Mouse (Mus musculus): ENCODE data around the gene Plcl1. TPM values are rescaled to one million over a fixed set of nuclear protein-coding genes. Genes with fewer than 3 reads are reported as not detected.

The Plcl1 gene
- total and polyA plus RNA-seq, 3 experiments, result not detected

DNA sequence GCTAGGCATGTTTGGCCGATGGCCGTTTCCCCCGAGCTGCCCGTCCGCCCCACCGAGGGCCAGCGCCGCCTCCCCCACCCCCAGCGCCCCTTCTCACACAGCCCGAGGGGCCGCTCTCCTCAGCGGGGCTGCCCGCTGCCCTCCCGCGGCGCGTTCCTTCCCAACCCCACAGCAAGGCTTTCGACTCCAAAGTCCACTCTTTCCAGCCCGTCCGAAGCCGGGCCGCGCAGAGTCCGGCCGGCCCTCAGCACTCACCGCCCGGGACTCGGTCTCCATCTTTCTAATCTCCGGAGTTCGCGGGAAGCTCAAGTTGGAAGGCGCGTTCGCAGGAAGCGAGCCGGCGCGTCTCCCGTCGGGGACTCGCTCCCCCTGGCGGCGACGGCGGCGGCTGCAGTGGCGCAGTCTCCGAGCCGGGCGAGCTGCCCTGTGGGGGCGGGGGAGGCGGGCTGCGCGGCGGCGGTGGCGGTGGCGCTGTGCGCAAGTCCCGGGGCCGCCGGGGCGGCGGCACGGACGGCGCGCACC, 42.6 kb upstream of the Plcl1 start, which contains the start of gene Boll:
Gene Boll (minus strand): TSS at position 426 of the 522 bp plus-strand sequence.
- Histone ChIP-seq H3K9ac (ENCODE audit: control insufficient read depth, low read depth, low read length, poor library complexity, severe bottlenecking) (no peak within 1 kb of the TSS), H3K4me1 (ENCODE audit: control insufficient read depth in 1 of 2, insufficient read depth in 2 of 2, low read length in 2 of 2) (no peaks in the 10 kb centered on the region), H3K27me3 (ENCODE audit: control insufficient read depth in 1 of 2, insufficient read depth in 2 of 2, low read length in 2 of 2) (no peaks in the 10 kb centered on the region; a peak in 2 of 4 replicates), H3K4me3 (ENCODE audit: control insufficient read depth in 1 of 2, insufficient read depth in 1 of 2, low read depth in 2 of 2, low read length in 2 of 2) (no peak within 1 kb of the TSS), H3K27ac (ENCODE audit: control insufficient read depth, low read depth, low read length) (no peak within 1 kb of the TSS), H3K9me3 (replicated peaks; ENCODE audit: insufficient read depth, low read length) (no peaks in the 10 kb centered on the region), H3K36me3 (ENCODE audit: control insufficient read depth in 1 of 2, insufficient read depth in 2 of 2, low read length in 2 of 2) (no peaks in the 10 kb centered on the region), H3K79me2 (ENCODE audit: control insufficient read depth, insufficient read depth, low read length, poor library complexity) (no peaks in the 10 kb centered on the region)
- TF ChIP-seq USF1 (IDR thresholded peaks at IDR 0.05; ENCODE audit: low read depth, low read length), result no peak
- no peak for TF ChIP-seq NRF1 (IDR thresholded peaks at IDR 0.05; ENCODE audit: insufficient read depth, low read depth, low read length, poor library complexity, severe bottlenecking)
- TF ChIP-seq E2F4 (IDR thresholded peaks at IDR 0.05; ENCODE audit: borderline replicate concordance, low read depth, low read length), result no peak
- TF ChIP-seq USF2 (IDR thresholded peaks at IDR 0.05; ENCODE audit: borderline replicate concordance in 1 of 2, insufficient read depth in 1 of 2, low read depth in 1 of 2, low read length in 2 of 2), result no peak
- TF ChIP-seq RAD21 (IDR thresholded peaks at IDR 0.05; ENCODE audit: low read depth, low read length), result no peak
- no peak for TF ChIP-seq MAFK (IDR thresholded peaks at IDR 0.05; ENCODE audit: borderline replicate concordance, low read depth, low read length)
- no peak for TF ChIP-seq GATA1 (IDR thresholded peaks at IDR 0.05; ENCODE audit: low read depth, low read length)
- TF ChIP-seq ZKSCAN1 (IDR thresholded peaks at IDR 0.05; ENCODE audit: low read depth, low read length), result no peak
- TF ChIP-seq SMC3 (IDR thresholded peaks at IDR 0.05; ENCODE audit: low read depth, low read length), result no peak
- TF ChIP-seq MAZ (IDR thresholded peaks at IDR 0.05; ENCODE audit: low read depth, low read length), result no peak
- no peak for TF ChIP-seq MYC (IDR thresholded peaks at IDR 0.05; ENCODE audit: low read depth, low read length)
- no peak for TF ChIP-seq MAX (IDR thresholded peaks at IDR 0.05; ENCODE audit: low read length)
- TF ChIP-seq CTCF (IDR thresholded peaks at IDR 0.05 in 2 of 3, conservative IDR thresholded peaks at IDR 0.05 in 1 of 3; ENCODE audit: control insufficient read depth in 1 of 3, insufficient read depth in 1 of 3, low read depth in 2 of 3, low read length in 3 of 3, poor library complexity in 1 of 3, severe bottlenecking in 1 of 3), result no peak
- TF ChIP-seq GABPA (IDR thresholded peaks at IDR 0.05; ENCODE audit: low read depth, low read length), result no peak
- no peak for TF ChIP-seq TCF12 (IDR thresholded peaks at IDR 0.05; ENCODE audit: low read depth, low read length)
- TF ChIP-seq POLR2AphosphoS5 (IDR thresholded peaks at IDR 0.05; ENCODE audit: borderline replicate concordance, low read depth, low read length), result no peak
- DNase-seq (ENCODE audit: low read depth, low spot score), result no peak

DNA sequence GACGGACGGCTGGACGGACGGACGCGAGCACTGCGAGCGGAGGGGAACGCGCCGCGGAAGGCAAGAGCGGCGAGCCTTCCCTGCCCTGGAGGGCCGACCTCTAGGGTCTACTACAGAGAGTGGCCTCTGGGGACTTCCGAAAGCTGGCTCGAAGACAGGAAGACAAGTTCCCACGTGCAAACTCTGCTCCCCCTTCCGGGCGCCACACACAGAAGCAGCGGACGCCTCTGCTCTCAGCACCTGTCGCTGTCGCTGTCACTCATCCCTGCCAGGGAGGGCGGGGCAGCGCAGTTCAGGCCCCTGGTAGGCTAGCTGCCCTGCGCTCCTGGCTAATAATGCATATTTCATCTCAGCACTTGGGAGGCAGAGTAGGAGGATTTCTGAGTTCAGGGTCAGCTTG, 42.1 kb upstream of the Plcl1 start:
- no peak for TF ChIP-seq RCOR1 (IDR thresholded peaks at IDR 0.05; ENCODE audit: low read depth, low read length)
- no peak overlapping the region for H3K4me3 ChIP-seq (ENCODE audit: control insufficient read depth in 1 of 2, insufficient read depth in 1 of 2, low read depth in 2 of 2, low read length in 2 of 2)
- no peak for DNase-seq (ENCODE audit: low read depth, low spot score)
- H3K27ac ChIP-seq (ENCODE audit: control insufficient read depth, low read depth, low read length), result no peak overlapping the region
- no peaks in the 10 kb centered on the region for H3K36me3 ChIP-seq (ENCODE audit: control insufficient read depth in 1 of 2, insufficient read depth in 2 of 2, low read length in 2 of 2)
- no peaks in the 10 kb centered on the region for H3K4me1 ChIP-seq (ENCODE audit: control insufficient read depth in 1 of 2, insufficient read depth in 2 of 2, low read length in 2 of 2)
- no peak overlapping the region for H3K9ac ChIP-seq (ENCODE audit: control insufficient read depth, low read depth, low read length, poor library complexity, severe bottlenecking)
- H3K9me3 ChIP-seq (replicated peaks; ENCODE audit: insufficient read depth, low read length), result no peaks in the 10 kb centered on the region
- H3K27me3 ChIP-seq (ENCODE audit: control insufficient read depth in 1 of 2, insufficient read depth in 2 of 2, low read length in 2 of 2), result no peaks in the 10 kb centered on the region; a peak in 2 of 4 replicates
- no peaks in the 10 kb centered on the region for H3K79me2 ChIP-seq (ENCODE audit: control insufficient read depth, insufficient read depth, low read length, poor library complexity)

Data from MEL (cell line).